Mouse (Mus musculus) heart, embryonic 12.5 days (tissue): ENCODE results near the gene Ap4s1. TPM values are rescaled to one million over a fixed set of nuclear protein-coding genes. Genes with fewer than 3 reads are reported as not detected.
"Not testable (repeated sequence)": the region's sequence is repeated elsewhere in the genome, so short reads cannot be mapped to it uniquely, and the experiment has no call there.

Experiments used
- ATAC-seq: fragments of 200-750 bp; cut with Nextera tagmentation; 2 replicates; pipeline ENCODE4 v1.8.0; 2017; ENCODE audit warnings: moderate TSS enrichment, moderate library complexity; ENCODE audit not compliant: insufficient number of reproducible peaks, low FRiP score
- H3K27ac ChIP-seq: fragments of 300-500 bp; sonication (generic); 2 replicates; pipeline ENCODE4 v1.5.1; 2016; ENCODE audit warnings: mild to moderate bottlenecking, moderate library complexity; ENCODE audit not compliant: poor library complexity, severe bottlenecking
- H3K27me3 ChIP-seq: fragments of 300-500 bp; sonication (generic); replicated peaks from 2 replicates; pipeline ENCODE4 v1.6.1; 2016; ENCODE audit warnings: mild to moderate bottlenecking, moderate library complexity
- H3K36me3 ChIP-seq: fragments of 300-500 bp; sonication (generic); 2 replicates; pipeline ENCODE4 v1.6.1; 2016; ENCODE audit warnings: mild to moderate bottlenecking, moderate library complexity
- H3K4me1 ChIP-seq: fragments of 300-500 bp; sonication (generic); replicated peaks from 2 replicates; pipeline ENCODE4 v1.6.1; 2016; ENCODE audit warnings: mild to moderate bottlenecking
- H3K4me2 ChIP-seq: fragments of 300-500 bp; sonication (generic); 2 replicates; pipeline ENCODE4 v1.6.1; 2016; ENCODE audit warnings: mild to moderate bottlenecking, moderate library complexity
- H3K4me3 ChIP-seq: fragments of 300-500 bp; sonication (generic); 2 replicates; pipeline ENCODE4 v1.5.1; 2016; ENCODE audit warnings: mild to moderate bottlenecking
- H3K9ac ChIP-seq: fragments of 300-500 bp; sonication (generic); 2 replicates; pipeline ENCODE4 v1.6.1; 2016; ENCODE audit warnings: mild to moderate bottlenecking, moderate library complexity
- H3K9me3 ChIP-seq: fragments of 300-500 bp; sonication (generic); replicated peaks from 2 replicates; pipeline ENCODE4 v1.6.1; 2016; ENCODE audit warnings: mild to moderate bottlenecking, moderate library complexity
- WGBS: fragments of 180-500 bp; shearing (Covaris S2); methylation state at CpG from one replicate; pipeline ENCODE4 v1.1.7; 2016; 5-methylcytosine and 5-hydroxymethylcytosine counted together
- polyA plus RNA-seq: library from polyadenylated mRNA; unstranded; fragments of >200 nt; fragmentation: Nextera tagmentation; extraction: Ambion mirVana; gene quantifications from 2 replicates; pipeline ENCODE4 v1.2.1, GENCODE M21; 2016

Ap4s1 gene
- polyA plus RNA-seq, 1 experiment from 2014 or later, result 36.3 TPM

GRCm38 (mm10) chr12:51688546-51688945 lies 2.3 kb upstream of the Ap4s1 start:
- WGBS, result 87% methylated on average over 2 of the region's 2 CpGs
- Histone ChIP-seq H3K36me3 (no peaks in the 10 kb centered on the region), H3K4me2 (no peak overlapping the region), H3K4me1 (peaks cover 20% of the 10 kb centered on the region), H3K9ac (no peak overlapping the region), H3K27me3 (no peaks in the 10 kb centered on the region), H3K4me3 (no peak overlapping the region), H3K9me3 (no peaks in the 10 kb centered on the region), H3K27ac (no peak overlapping the region)
- ATAC-seq, result no peak

- Histone ChIP-seq H3K36me3 (no peaks in the 10 kb centered on the region), H3K4me1 (peaks cover 32% of the 10 kb centered on the region), H3K4me3 (peak within 1 kb of the TSS; percentile 76), H3K27ac (peak within 1 kb of the TSS; percentile 100), H3K27me3 (no peaks in the 10 kb centered on the region), H3K4me2 (peak within 1 kb of the TSS; percentile 69), H3K9me3 (no peaks in the 10 kb centered on the region), H3K9ac (peak within 1 kb of the TSS; percentile 96)
- whole genome bisulfite sequencing, result under 1% methylated on average over 54 of the region's 56 CpGs
- peak; percentile 95 for ATAC-seq
Measured at GRCm38 (mm10) chr12:51691845-51692632, 1.2 kb downstream of the Ap4s1 start, which contains the start of gene Strn3. Gene Strn3 (minus strand): TSS chr12:51691897.

GRCm38 (mm10) chr12:51692870-51693269 lies 2.0 kb downstream of the Ap4s1 start:
- not testable (repeated sequence) for H3K27me3 ChIP-seq, H3K36me3 ChIP-seq, H3K4me3 ChIP-seq, H3K9me3 ChIP-seq, ATAC-seq
- peaks cover 28% of the 10 kb centered on the region for H3K4me1 ChIP-seq
- peak overlapping the region; percentile 52 for H3K4me2 ChIP-seq
- H3K27ac ChIP-seq, result peak overlapping the region; percentile 81
- 66% methylated on average over 10 of the region's 10 CpGs for WGBS
- 0 out of 2 replicates have a peak overlapping the region, but pooled peaks have one; percentile 22 for H3K9ac ChIP-seq

- no peaks in the 10 kb centered on the region for H3K36me3 ChIP-seq
- H3K4me3 ChIP-seq, result no peak overlapping the region
- no peak overlapping the region for H3K4me2 ChIP-seq
- peak overlapping the region; percentile 77; the same call in 1 of the 2 replicates for H3K27ac ChIP-seq
- 76% methylated on average over 3 of the region's 3 CpGs for WGBS
- no peak for ATAC-seq
- peaks cover 28% of the 10 kb centered on the region for H3K4me1 ChIP-seq
- H3K9ac ChIP-seq, result no peak overlapping the region
- no peaks in the 10 kb centered on the region for H3K27me3 ChIP-seq
- no peaks in the 10 kb centered on the region for H3K9me3 ChIP-seq
Measured at GRCm38 (mm10) chr12:51693419-51693818, 2.6 kb downstream of the Ap4s1 start.

GRCm38 (mm10) chr12:51694096-51694495 lies 3.3 kb downstream of the Ap4s1 start:
- Histone ChIP-seq H3K4me3 (no peak overlapping the region), H3K27me3 (no peaks in the 10 kb centered on the region), H3K9me3 (no peaks in the 10 kb centered on the region), H3K27ac (peak overlapping the region; percentile 77), H3K4me1 (peaks cover 25% of the 10 kb centered on the region), H3K9ac (no peak overlapping the region; the same call in 1 of the 2 replicates), H3K4me2 (no peak overlapping the region), H3K36me3 (no peaks in the 10 kb centered on the region)
- no peak for ATAC-seq

- Histone ChIP-seq H3K36me3 (no peaks in the 10 kb centered on the region), H3K4me3 (no peak overlapping the region), H3K27ac (peak overlapping the region; percentile 27; the same call in 1 of the 2 replicates), H3K9ac (no peak overlapping the region), H3K27me3 (no peaks in the 10 kb centered on the region), H3K4me2 (no peak overlapping the region), H3K4me1 (peaks cover 26% of the 10 kb centered on the region), H3K9me3 (no peaks in the 10 kb centered on the region)
- no peak for ATAC-seq
- WGBS, result 79% methylated on average over 1 of the region's 1 CpGs
Measured at GRCm38 (mm10) chr12:51694966-51695365, 4.1 kb downstream of the Ap4s1 start.

GRCm38 (mm10) chr12:51696157-51696556 lies 5.3 kb downstream of the Ap4s1 start:
- H3K4me3 ChIP-seq, result no peak overlapping the region
- no peaks in the 10 kb centered on the region for H3K9me3 ChIP-seq
- no peak overlapping the region for H3K4me2 ChIP-seq
- no peak for ATAC-seq
- 25% methylated on average over 2 of the region's 2 CpGs for WGBS
- no peak overlapping the region for H3K27ac ChIP-seq
- H3K36me3 ChIP-seq, result no peaks in the 10 kb centered on the region
- H3K9ac ChIP-seq, result no peak overlapping the region
- H3K4me1 ChIP-seq, result peaks cover 32% of the 10 kb centered on the region
- H3K27me3 ChIP-seq, result no peaks in the 10 kb centered on the region

- H3K9me3 ChIP-seq, result no peaks in the 10 kb centered on the region; the same call in 1 of the 2 replicates
- peaks cover 32% of the 10 kb centered on the region for H3K4me1 ChIP-seq
- peak overlapping the region; percentile 75 for H3K27ac ChIP-seq
- H3K27me3 ChIP-seq, result no peaks in the 10 kb centered on the region
- ATAC-seq, result peak; percentile 94
- peak overlapping the region; percentile 16; the same call in 1 of the 2 replicates for H3K4me3 ChIP-seq
- H3K9ac ChIP-seq, result no peak overlapping the region
- 35% methylated on average over 8 of the region's 8 CpGs for WGBS
- 0 out of 2 replicates have a peak, but pooled peaks cover 4% of the 10 kb centered on the region for H3K36me3 ChIP-seq
- peak overlapping the region; percentile 50 for H3K4me2 ChIP-seq
Measured at GRCm38 (mm10) chr12:51699623-51700393, 9.0 kb downstream of the Ap4s1 start.

GRCm38 (mm10) chr12:51701723-51702122 lies 10.9 kb downstream of the Ap4s1 start:
- Histone ChIP-seq H3K27me3 (no peaks in the 10 kb centered on the region), H3K4me3 (no peak overlapping the region), H3K36me3 (0 out of 2 replicates have a peak, but pooled peaks cover 4% of the 10 kb centered on the region), H3K9ac (no peak overlapping the region), H3K27ac (no peak overlapping the region), H3K9me3 (no peaks in the 10 kb centered on the region; the same call in 1 of the 2 replicates), H3K4me2 (no peak overlapping the region), H3K4me1 (peaks cover 32% of the 10 kb centered on the region)
- no peak for ATAC-seq

GRCm38 (mm10) chr12:51703859-51704258 lies 13.0 kb downstream of the Ap4s1 start:
- Histone ChIP-seq H3K27ac (no peak overlapping the region), H3K9me3 (no peaks in the 10 kb centered on the region; the same call in 1 of the 2 replicates), H3K4me1 (peaks cover 35% of the 10 kb centered on the region), H3K27me3 (no peaks in the 10 kb centered on the region), H3K4me3 (no peak overlapping the region), H3K36me3 (0 out of 2 replicates have a peak, but pooled peaks cover 4% of the 10 kb centered on the region), H3K4me2 (no peak overlapping the region), H3K9ac (no peak overlapping the region)
- WGBS, result 50% methylated on average over 1 of the region's 1 CpGs
- ATAC-seq, result no peak

- Histone ChIP-seq H3K4me3 (no peak overlapping the region), H3K4me2 (no peak overlapping the region), H3K9me3 (no peaks in the 10 kb centered on the region; the same call in 1 of the 2 replicates), H3K4me1 (peaks cover 40% of the 10 kb centered on the region), H3K27ac (no peak overlapping the region), H3K27me3 (no peaks in the 10 kb centered on the region), H3K36me3 (0 out of 2 replicates have a peak, but pooled peaks cover 4% of the 10 kb centered on the region), H3K9ac (no peak overlapping the region)
- WGBS, result 70% methylated on average over 7 of the region's 7 CpGs
- no peak for ATAC-seq
Measured at GRCm38 (mm10) chr12:51704572-51704971, 13.7 kb downstream of the Ap4s1 start.
